Mouse (Mus musculus): ENCODE measurements around the gene Egflam. TPM values are rescaled to one million over a fixed set of nuclear protein-coding genes. Genes with fewer than 3 reads are reported as not detected.
A peak's percentile ranks its signal among the peaks of the same experiment; 100 is the strongest.

Gene Egflam
- 4.9 TPM in 2 replicates for polyA plus RNA-seq (2016; fragmentation: Nextera tagmentation; extraction: Ambion mirVana)

DNA sequence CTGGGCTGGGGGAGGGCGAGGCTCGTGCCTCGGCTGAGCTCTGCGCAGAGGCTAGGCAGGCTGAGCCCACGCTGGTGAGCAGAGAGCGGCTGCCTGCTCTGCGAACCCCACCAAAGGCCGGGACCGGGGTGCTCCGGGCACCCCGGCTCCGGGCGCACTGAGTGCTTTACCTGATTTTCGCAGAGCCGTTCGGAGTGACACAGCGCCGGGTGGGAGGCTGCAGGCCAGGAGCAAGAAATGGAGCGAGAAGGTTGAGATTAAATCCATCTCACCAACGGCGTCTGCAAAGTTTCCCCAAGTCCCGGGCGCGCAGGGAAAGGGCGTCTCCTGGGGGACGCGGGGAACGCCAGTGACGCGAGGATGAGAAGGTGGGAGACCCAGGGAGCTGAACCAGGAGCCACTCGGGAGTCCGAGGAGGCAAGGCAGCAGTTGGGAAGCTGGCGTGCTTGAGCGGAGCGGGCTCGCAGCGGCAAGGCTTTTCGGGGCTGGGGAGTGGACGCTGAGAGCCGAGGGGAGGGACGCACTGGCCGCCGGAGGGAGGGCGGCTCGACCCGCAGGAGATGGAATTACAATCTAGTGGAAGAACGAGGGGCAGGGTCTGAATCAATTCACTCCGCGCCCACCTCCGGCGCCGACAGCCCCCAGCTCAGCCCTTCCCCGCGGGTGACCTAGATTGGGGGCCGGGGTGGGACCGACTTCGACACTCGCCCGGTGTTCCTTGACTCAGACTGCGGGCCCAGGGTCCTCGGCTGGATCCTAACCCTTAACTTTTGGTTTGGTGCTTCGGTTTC lies at the start of gene Egflam:
TSS of gene Egflam (minus strand) at position 578 of the 791 bp plus-strand sequence.
- DNase-seq (ENCODE audit: extremely low spot score, low spot score), result peak; percentile 53
- Histone ChIP-seq H3K4me1 (peaks cover 25% of the 10 kb centered on the region), H3K9me3 (peaks cover 8% of the 10 kb centered on the region; the same call in 1 of the 2 replicates), H3K4me3 (peak within 1 kb of the TSS; percentile 70), H3K27ac (peak within 1 kb of the TSS; percentile 82), H3K27me3 (ENCODE audit: poor library complexity, severe bottlenecking) (peaks cover 45% of the 10 kb centered on the region), H3K36me3 (replicated peaks) (no peaks in the 10 kb centered on the region)
- under 1% methylated on average over 62 of the region's 62 CpGs for WGBS

DNA sequence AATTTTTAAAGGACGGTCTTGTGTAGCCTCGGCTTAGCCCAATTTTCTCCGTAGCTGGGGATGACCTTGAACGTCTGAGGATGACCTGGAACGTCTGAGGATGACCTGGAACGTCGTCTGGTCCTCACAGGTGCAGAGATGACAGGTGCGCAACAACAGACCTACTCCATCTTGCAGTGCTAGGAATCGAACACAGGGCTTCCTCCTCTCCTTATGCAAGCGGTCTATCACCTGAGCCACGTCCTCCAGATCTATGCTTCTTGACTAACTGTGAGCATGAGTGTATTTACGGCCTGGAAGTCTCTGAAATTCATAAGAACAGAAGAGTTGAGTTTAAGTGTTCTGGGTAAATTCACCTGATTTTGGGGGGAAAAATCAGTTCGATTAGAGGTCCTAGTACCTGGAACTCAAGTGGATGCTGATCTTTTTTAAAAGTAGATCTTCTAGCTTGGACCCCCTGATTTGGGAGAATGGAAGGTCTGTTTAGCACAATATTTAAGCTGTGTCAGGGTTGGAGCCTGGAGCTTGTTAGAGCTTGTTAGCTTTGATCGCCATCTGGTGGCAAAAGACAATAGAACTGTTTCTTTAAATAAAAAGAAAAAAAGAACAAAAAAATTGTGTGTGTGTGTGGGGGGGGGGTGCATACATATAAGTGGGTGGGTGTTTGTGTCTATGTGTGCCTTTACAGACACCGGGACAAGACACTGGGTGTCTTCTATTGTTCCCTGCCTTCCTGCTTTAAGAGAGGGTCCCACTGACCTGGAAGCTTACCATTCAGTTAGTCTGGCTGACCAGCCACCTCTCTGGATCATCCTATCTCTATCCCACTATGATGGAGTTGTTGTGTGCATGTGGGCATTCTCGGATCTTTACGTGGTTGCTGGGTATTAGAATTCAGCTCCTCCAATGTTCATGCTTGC lies 45.5 kb upstream of the Egflam start:
- H3K4me3 ChIP-seq, result no peak overlapping the region
- WGBS, result 75% methylated on average over 17 of the region's 17 CpGs
- DNase-seq (ENCODE audit: extremely low spot score, low spot score), result no peak

DNA sequence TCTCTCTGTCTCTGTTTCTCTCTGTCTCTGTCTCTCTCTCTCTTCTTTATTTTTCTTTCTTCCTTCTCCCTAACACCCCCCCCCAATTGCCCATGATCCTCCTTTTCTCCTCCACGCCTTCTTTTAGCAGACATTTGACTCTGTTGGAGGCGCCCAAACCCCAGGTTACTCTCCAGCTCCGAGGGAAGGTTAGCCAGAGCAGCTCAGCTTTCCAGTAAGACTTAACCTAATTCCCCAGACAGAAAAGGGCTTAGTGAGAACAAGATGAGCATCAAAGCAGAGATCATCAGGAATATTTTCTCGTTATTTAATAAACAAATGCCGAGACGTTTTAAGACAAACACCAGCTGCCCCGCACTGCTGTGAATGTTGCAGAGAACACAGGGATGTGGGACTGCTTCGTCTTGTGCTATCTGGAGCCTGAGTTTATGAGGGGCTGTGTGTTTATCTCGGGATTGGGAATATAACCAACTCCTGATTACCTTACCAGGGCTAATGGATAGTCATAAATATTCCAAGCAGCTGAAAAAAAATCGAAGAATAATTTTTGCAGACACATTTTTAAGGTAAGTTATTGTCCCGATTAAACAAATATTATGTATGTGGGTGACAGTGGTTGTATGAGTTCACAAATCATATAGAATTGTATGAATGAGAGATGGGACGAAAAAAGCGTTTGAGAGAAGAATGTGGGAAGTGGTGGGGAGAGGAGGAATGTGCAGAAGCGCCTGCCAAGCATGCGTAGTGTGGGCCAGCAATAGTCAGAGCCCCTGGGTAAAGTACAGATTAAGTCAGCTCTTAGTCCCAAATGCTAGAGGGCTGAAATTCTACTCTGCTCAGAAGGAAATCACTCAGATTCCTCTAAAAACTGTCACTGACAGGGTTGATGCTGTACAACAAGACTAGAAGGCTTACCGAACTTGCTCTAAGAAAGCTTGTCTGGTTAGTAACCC lies 44.2 kb upstream of the Egflam start:
- H3K4me3 ChIP-seq, result no peak overlapping the region
- H3K9me3 ChIP-seq, result no peaks in the 10 kb centered on the region
- H3K4me1 ChIP-seq, result 0 out of 2 replicates have a peak, but pooled peaks cover 7% of the 10 kb centered on the region
- H3K27ac ChIP-seq, result no peak overlapping the region
- no peaks in the 10 kb centered on the region for H3K36me3 ChIP-seq (replicated peaks)
- H3K27me3 ChIP-seq (ENCODE audit: poor library complexity, severe bottlenecking), result no peaks in the 10 kb centered on the region
- no peak for DNase-seq (ENCODE audit: extremely low spot score, low spot score)
- 64% methylated on average over 16 of the region's 16 CpGs for WGBS

More for the DNA sequence above, 45.5 kb upstream of the Egflam start:
- H3K9me3 ChIP-seq, result no peaks in the 10 kb centered on the region
- no peaks in the 10 kb centered on the region for H3K36me3 ChIP-seq (replicated peaks)
- no peaks in the 10 kb centered on the region for H3K27me3 ChIP-seq (ENCODE audit: poor library complexity, severe bottlenecking)
- no peak overlapping the region for H3K27ac ChIP-seq
- 0 out of 2 replicates have a peak, but pooled peaks cover 7% of the 10 kb centered on the region for H3K4me1 ChIP-seq

DNA sequence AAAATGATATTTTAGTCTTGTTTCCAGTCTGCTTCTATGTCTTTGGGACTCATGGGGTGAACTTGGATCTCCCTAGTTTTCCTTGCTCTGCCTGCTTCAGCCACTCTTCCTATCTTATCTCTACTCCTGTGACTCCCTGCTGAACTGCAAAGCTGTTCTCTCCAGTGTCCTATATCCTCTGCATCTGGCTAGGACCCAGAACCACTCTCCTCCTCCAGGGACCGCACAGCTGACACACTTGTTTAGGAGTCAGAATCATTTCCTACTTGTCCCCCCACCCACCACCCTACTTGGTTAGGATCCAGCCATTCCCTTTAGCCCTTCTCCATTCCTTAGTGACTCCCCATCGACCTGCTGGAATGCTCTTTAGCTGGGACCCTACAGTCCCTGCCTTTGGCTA lies 26.1 kb upstream of the Egflam start:
- no peak overlapping the region for H3K27ac ChIP-seq
- DNase-seq (ENCODE audit: extremely low spot score, low spot score), result no peak
- no peaks in the 10 kb centered on the region for H3K36me3 ChIP-seq (replicated peaks)
- peaks cover 4% of the 10 kb centered on the region; the same call in 1 of the 2 replicates for H3K9me3 ChIP-seq
- H3K4me3 ChIP-seq, result no peak overlapping the region
- H3K27me3 ChIP-seq (ENCODE audit: poor library complexity, severe bottlenecking), result no peaks in the 10 kb centered on the region
- no peaks in the 10 kb centered on the region for H3K4me1 ChIP-seq
- 79% methylated on average over 2 of the region's 2 CpGs for WGBS

DNA sequence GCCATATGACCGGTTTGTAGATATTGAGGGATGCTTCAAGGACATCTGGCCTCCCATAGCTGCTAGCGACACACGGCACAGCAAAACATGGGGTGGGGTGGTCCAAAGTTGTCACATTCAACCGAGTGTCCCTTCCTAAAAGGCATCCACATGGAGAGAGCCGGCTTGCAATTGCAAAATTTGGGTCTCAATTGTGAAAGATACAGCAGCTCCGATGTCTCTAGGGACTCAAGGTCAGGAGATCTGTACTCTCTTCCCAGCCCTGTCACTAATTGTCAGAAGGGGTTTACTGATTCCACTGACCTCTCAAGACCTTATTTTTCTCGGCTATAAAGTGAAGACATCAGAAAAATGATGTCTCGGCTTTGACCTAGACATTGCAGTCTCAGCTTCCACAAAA lies 6.3 kb upstream of the Egflam start:
- peaks cover 7% of the 10 kb centered on the region for H3K27me3 ChIP-seq (ENCODE audit: poor library complexity, severe bottlenecking)
- no peak overlapping the region for H3K27ac ChIP-seq
- DNase-seq (ENCODE audit: extremely low spot score, low spot score), result no peak
- no peaks in the 10 kb centered on the region for H3K9me3 ChIP-seq
- H3K4me1 ChIP-seq, result no peaks in the 10 kb centered on the region
- H3K4me3 ChIP-seq, result no peak overlapping the region
- H3K36me3 ChIP-seq (replicated peaks), result no peaks in the 10 kb centered on the region
- WGBS, result 89% methylated on average over 8 of the region's 8 CpGs

DNA sequence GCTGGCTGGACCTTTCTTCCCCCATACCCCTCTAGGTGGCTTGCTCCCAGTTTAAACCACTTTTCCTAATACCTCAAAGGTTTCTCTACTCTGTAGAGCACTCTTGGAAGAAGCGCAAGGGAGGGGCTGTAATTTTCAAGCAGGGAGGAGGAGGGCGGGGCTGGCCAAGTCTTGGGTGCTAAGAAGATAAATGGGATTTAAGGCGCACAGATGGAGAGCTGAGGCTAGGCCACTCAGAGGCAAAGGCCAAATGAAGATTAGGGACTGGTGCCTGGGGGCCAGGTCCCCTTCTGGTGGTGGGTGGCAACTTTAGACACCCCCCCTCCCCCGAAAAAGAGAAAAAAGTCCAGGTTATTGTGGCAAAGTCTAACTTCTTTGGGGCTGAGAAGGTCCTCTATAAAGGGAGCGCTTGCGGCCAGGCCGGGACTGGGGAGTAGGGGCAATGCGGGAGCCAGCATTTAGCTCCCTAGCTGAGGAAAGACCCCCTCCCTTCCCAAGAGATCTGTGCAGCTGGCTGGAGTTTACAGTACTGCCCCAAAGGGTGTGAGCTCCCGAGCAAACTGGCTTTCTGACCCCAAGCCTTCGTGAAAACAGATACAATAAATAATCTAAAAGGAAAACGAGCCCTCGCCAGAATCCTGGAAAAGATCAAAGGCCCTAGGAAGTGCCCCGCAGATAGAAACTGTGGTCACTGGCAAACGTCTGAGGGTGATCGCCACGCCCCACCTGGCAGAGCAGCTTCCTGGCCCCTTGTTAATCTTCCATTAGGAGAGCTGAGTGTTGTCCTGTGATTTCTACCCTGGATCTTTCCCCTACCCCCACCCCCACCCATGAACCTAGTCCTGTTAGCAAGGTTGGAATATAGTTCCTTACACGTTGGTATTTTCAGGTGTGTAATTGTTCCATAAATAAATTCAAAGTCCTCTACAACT lies 680 bp upstream of the Egflam start:
- WGBS, result 2% methylated on average over 17 of the region's 17 CpGs
- H3K27ac ChIP-seq, result peak overlapping the region; percentile 82
- no peak for DNase-seq (ENCODE audit: extremely low spot score, low spot score)

DNA sequence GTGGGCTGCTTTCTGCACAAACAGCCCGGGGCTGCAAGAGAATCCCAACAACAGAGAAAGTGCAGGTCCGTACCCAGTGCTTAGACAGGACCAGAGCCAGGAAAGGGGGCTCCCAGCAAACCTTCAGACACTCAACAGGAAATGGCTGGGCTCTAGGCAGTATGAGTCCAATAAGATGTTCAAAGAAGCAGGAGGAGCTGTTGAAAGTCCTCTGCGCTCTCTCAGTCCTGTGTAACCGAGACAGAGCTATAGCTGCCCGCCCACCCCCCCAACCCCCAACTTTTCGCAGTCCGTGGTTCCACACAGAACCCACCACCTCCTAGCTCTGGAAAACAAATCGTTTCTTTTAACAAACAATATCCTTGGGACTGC lies 763 bp downstream of the Egflam start:
- Histone ChIP-seq H3K4me3 (peak overlapping the region; percentile 70), H3K9me3 (peaks cover 8% of the 10 kb centered on the region; the same call in 1 of the 2 replicates), H3K27ac (peak overlapping the region; percentile 82), H3K36me3 (replicated peaks) (no peaks in the 10 kb centered on the region), H3K27me3 (ENCODE audit: poor library complexity, severe bottlenecking) (peaks cover 45% of the 10 kb centered on the region), H3K4me1 (peaks cover 25% of the 10 kb centered on the region)
- DNase-seq (ENCODE audit: extremely low spot score, low spot score), result peak; percentile 29
- WGBS, result 2% methylated on average over 8 of the region's 8 CpGs

More for the DNA sequence above, 680 bp upstream of the Egflam start:
- Histone ChIP-seq H3K4me3 (peak overlapping the region; percentile 70), H3K36me3 (replicated peaks) (no peaks in the 10 kb centered on the region), H3K27me3 (ENCODE audit: poor library complexity, severe bottlenecking) (peaks cover 45% of the 10 kb centered on the region), H3K4me1 (peaks cover 25% of the 10 kb centered on the region), H3K9me3 (peaks cover 4% of the 10 kb centered on the region; the same call in 1 of the 2 replicates)

DNA sequence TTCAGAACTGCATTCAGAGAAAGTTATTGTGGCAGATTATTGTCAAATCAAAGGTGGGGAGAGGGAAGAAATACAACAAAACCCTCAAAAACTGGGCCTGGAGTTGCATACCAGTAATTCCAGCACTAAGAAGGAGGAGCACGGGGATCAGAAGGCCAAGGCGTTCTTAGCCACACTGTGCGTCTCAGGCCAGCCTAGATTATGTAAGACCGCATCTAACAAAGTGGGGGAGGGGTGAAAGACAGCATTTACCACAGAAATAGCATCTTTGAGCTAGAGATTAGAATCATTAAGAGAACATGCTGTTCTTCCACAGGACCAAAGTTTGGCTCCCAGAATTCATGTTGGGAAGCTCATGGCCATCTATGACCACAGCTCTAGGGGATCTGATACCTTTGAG lies 14.8 kb downstream of the Egflam start:
- 91% methylated on average over 4 of the region's 4 CpGs for WGBS
- Histone ChIP-seq H3K4me1 (peaks cover 4% of the 10 kb centered on the region; the same call in 1 of the 2 replicates), H3K9me3 (no peaks in the 10 kb centered on the region), H3K4me3 (no peak overlapping the region), H3K27ac (no peak overlapping the region), H3K36me3 (replicated peaks) (no peaks in the 10 kb centered on the region), H3K27me3 (ENCODE audit: poor library complexity, severe bottlenecking) (no peaks in the 10 kb centered on the region)
- DNase-seq (ENCODE audit: extremely low spot score, low spot score), result no peak

DNA sequence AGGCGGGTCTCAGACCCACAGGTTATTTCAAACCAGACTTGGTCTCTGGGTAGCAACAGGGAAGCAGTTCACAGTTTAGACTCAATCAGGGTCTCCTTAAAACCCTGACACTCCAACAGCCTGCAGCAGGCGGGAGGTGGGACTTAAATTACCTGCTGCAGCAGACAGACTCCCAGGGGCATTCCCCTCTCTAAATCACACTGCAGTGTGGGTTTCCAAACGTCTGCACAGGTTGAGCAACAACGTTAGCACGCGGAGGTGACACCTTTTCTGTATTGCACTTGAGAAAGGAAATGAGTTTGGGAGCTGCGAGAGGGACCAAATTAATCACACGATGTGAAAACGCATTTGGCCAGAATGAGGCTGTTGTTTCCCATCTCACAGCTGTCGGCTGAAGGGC lies 15.7 kb downstream of the Egflam start:
- WGBS, result 82% methylated on average over 10 of the region's 10 CpGs
- Histone ChIP-seq H3K9me3 (no peaks in the 10 kb centered on the region), H3K4me1 (peaks cover 4% of the 10 kb centered on the region; the same call in 1 of the 2 replicates), H3K4me3 (no peak overlapping the region), H3K27me3 (ENCODE audit: poor library complexity, severe bottlenecking) (no peaks in the 10 kb centered on the region), H3K27ac (no peak overlapping the region), H3K36me3 (replicated peaks) (no peaks in the 10 kb centered on the region)
- no peak for DNase-seq (ENCODE audit: extremely low spot score, low spot score)

DNA sequence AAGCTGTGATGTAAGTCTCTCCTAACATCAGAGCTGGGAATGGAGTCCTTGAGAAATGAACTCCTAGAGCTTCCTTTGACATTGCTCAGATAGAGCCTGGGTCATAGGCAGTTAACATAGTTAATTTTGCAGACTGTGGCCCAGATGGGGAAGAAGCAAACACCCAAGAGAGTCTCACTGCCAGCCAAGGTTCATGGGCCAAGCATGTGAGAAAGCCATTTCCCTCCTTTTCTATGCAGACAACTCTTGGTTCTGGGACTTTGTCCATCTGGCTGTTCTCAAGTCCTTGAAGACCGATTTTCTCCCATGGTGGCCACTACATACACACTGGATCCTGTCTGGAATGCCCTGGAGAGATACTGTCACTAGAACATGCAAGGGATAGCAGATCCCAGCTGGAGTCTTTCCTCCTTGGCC lies 45.6 kb downstream of the Egflam start:
- H3K4me3 ChIP-seq, result no peak overlapping the region
- 75% methylated on average over 1 of the region's 1 CpGs for WGBS
- no peak overlapping the region for H3K27ac ChIP-seq
- H3K27me3 ChIP-seq (ENCODE audit: poor library complexity, severe bottlenecking), result no peaks in the 10 kb centered on the region
- no peaks in the 10 kb centered on the region for H3K9me3 ChIP-seq
- H3K4me1 ChIP-seq, result no peaks in the 10 kb centered on the region
- DNase-seq (ENCODE audit: extremely low spot score, low spot score), result no peak
- H3K36me3 ChIP-seq (replicated peaks), result no peaks in the 10 kb centered on the region

DNA sequence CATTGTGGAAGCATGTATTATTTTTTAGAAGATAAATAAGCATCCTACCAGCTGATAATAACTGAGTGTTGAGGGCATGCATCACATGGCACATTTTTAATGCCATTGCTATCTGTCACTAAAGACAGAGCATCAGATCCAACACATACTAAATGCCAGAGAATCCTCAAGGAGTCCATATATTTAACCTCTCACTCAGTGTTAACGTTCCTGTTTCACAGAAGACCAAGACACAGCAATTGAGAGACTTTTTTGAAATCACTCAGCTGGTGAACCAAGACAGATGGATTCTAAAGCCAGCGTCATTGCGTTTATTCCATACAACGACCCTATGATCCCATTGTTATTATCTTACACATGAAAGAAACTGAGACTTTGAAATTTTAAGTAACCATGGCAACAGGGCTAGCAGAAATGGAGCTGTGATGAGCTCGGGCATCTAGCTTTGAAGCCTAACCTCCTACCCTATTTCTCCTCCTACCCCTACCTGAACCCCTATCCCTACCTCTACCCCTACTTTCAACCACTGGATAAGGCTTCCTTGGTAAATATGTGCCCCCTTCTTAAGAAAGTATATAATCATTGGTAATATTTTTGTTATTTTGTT lies 57.4 kb downstream of the Egflam start:
- DNase-seq (ENCODE audit: extremely low spot score, low spot score), result no peak
- no peak overlapping the region for H3K4me3 ChIP-seq
- 79% methylated on average over 5 of the region's 5 CpGs for WGBS
- H3K4me1 ChIP-seq, result no peaks in the 10 kb centered on the region
- no peaks in the 10 kb centered on the region for H3K9me3 ChIP-seq
- H3K36me3 ChIP-seq (replicated peaks), result no peaks in the 10 kb centered on the region
- H3K27ac ChIP-seq, result no peak overlapping the region
- no peaks in the 10 kb centered on the region for H3K27me3 ChIP-seq (ENCODE audit: poor library complexity, severe bottlenecking)
